Mouse (Mus musculus) gonadal fat pad, adult 2 months (tissue): ENCODE results near the gene Zfp454. TPM values are rescaled to one million over a fixed set of nuclear protein-coding genes. Genes with fewer than 3 reads are reported as not detected.
A peak's percentile ranks its signal among the peaks of the same experiment; 100 is the strongest.

Experiments
- DNase-seq: peaks from one replicate; pipeline ENCODE4 v3.0.0-alpha.2; 2012; ENCODE audit warnings: low read depth
- polyA plus RNA-seq: library from polyadenylated mRNA; depleted of rRNA; stranded (reverse); fragments of >200 nt; gene quantifications from 2 replicates; pipeline ENCODE4 v1.2.3, GENCODE M21; 2012; rRNA removed

Gene Zfp454
- 0.69 and 1.0 TPM in 2 replicates for polyA plus RNA-seq

DNA sequence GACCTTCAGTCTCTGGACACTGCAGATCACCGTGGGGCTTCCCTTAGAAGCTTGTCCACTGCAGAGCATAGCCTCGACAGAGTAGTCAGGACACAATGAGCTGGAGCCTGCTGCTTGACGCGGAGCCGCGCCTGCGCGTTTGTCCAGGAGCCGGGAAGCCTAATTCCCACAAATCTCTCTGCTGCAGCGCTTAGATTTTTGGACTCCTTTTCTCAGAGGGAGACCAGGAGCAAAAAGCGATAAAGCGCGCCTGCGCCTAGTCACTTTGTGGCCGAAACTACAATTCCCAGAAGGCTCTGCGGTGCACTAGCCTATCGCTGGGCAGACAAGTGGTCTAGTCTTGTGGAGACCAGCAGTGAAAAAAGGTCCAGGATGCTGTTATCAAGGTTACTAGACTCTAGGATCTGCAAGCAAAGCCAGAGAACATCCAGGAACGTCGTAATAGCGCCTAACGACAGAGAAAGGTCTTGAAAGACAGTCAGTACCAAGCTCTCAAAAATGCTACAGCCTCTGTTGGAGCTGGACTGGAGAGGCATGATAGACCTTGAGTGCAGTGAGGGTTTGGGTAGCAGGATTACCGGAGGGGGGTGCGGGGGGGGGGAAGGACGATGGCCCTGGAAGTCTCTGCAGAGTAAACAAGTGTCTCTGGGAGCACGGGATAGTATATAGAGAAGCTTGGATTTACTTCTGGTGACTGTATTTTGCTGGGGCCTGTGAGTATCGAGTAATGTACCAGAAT lies at the start of gene Zfp454:
Zfp454 (minus strand) TSS at position 262 of the 739 bp plus-strand sequence.
- DNase-seq, result peak; percentile 28

DNA sequence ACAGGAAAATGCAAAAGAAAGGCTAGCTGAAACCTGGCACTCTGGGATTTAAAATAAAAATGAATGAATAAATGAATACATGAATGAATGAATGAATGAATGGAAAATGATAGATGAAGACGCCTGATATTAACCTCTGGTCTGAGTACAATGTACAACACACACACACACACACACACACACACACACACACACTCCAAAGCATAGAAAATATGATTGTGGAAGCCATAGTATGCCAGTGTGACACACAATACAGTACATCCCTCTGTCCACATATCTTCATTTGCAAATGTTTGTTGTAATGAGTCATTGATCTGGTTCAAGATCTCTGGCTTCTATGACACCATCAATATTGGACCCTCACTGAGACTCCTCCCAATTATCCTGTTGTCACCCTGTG lies 44.6 kb upstream of the Zfp454 start:
- no peak for DNase-seq

DNA sequence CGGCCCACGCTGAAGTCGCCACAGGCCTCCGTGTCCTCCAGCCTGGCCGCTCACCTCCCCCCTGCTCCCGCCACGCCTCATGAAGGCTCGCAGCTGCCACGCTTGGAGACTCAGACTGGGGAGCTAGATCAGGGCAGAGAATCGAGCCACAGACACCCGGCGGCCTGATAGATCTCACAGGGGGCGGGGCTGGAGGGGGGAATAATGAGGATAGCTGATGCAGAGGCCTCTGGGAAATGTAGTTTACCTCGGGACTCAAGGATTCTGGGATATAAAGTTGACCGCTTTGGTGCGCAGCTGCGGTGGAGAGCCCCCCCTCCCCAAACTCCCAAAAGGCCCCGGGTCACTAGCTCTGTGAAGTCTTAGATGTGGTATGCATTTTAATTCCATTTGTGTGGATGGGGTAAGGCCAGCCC lies 44.0 kb upstream of the Zfp454 start, which contains the start of gene Zfp354b:
Zfp354b (minus strand) TSS at position 183 of the 416 bp plus-strand sequence.
- no peak for DNase-seq

DNA sequence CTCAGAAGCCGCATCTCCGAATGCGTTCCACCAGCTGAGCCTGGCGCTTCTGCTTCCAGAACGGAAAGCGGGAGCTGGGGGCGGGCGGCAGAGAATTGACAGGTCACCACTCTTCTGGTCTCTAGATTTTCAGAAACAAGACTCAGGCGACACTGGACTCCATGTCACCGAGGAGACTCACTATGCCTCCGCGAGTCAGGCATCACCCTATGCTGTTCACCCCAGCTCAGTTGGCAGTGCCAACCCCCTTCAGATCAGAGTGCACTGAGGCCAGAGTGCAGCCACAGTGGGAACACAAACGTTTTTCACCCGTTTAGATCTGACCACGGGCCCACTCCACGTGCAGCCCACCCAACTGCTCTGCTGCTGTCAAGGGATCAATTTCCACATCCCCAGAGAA lies 43.6 kb upstream of the Zfp454 start:
- no peak for DNase-seq

DNA sequence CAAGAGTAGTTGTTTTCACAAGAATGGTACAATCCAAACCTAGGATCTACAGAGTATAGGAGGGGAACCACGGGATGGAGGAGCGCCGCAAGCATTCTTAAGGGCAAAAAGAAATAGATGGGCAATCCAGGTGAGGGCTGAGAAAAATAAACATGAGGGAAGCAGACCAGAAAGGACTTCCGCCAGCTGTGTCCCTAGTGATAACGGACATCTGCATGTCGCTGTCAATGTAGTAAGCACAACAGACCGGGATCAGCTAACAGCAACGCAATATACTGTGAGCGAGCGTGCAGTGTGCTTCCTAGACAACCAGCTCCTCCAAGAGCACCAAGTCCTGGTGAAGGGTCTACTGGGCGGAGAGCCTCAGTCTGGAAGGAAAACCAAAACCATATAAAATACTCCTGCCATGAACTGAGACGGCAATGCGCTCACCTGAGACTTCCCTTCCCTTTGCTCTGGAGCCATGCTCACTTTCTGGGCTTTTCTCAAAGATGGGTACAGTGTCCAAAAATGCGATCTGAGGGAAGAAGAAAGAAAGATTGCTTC lies 43.1 kb upstream of the Zfp454 start:
- no peak for DNase-seq

DNA sequence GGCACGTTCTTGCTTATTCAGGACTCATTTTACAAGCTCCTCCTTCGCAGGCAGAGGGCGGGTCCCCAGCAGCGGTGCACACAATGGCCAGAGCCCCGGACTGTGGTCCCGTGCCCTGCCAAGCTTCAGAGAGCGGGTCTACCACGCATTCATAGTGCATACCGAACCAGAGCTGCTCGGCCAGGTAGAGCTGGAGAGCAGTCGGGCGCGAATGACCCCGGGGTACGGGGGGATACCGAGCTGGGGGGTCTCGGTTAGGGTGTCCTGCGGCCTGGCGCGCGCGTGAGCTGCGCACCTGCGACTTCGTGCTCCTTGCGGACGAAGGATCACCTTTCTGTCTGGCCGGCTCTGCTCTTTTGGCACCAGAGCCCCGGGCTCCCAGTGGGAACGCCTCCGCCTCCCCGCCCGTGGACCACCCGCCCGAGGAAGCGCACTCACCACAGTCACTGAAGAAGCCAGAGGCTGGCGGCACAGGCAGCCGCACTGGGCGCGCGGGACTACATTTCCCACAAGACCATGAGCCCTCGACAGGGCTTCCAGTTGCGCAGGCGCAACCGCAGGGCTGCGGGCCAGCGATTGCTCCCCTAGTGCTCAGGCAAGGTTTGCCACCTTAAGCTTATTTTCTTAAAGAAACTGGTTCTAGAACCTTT lies 28.3 kb upstream of the Zfp454 start, which contains the start of gene Zfp2:
Zfp2 (minus strand) TSS at position 495 of the 650 bp plus-strand sequence.
- DNase-seq, result no peak

DNA sequence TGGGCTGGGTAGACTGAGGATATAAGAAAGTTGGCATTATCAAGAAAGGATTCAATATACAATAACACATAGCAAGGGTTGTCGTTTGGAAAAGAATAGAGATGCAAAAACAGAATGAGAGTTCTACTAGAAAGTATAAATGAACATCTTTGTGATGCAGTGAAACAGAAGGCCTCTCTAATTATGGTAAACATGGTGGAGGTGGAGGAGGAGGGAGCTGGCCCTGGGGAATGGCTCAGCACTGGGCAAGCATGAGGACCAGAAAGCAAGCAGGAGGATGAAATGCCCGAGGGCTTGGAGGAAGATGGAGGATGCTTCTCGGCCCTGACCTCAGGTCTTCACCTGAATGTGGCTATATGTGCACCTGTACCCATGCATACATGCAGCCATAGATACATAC lies 27.0 kb upstream of the Zfp454 start:
- no peak for DNase-seq

DNA sequence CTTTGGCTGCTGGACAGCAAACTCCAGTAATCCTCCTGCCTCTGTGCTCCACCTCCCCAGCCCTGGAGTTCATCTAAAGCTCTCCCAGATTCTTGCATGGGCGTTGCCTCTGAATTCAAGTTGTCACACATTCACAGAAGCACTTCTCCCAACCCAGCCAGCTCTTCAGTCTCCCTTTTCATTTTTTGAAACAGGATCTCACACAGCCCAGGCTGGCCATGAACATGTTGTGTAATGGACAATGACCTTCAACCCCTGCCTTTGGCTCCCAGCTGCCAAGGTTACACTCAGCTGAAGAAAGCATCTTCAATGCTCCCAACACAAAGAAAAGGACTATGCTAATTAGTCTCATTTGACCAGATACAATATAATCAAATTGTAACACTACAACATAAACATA lies 25.9 kb upstream of the Zfp454 start:
- DNase-seq, result no peak

DNA sequence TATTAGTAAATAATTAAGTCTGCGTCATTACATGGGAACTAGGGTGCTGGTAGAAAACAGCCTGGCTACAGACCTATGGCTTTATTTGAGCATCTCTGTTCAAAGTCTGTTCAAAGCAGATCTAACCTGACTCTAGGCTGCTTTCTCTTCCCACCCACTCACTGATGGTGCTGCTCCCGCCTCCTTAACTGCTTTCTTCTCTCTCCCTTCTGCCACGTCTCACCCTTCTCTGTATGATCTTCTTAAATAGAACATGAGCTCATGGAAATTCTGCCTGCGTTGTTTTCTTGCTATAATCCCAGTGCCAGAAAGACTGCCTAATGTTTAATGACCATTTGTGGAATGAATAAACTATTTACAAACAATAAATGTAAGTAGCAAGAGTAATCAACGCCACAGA lies 20.7 kb upstream of the Zfp454 start:
- no peak for DNase-seq

DNA sequence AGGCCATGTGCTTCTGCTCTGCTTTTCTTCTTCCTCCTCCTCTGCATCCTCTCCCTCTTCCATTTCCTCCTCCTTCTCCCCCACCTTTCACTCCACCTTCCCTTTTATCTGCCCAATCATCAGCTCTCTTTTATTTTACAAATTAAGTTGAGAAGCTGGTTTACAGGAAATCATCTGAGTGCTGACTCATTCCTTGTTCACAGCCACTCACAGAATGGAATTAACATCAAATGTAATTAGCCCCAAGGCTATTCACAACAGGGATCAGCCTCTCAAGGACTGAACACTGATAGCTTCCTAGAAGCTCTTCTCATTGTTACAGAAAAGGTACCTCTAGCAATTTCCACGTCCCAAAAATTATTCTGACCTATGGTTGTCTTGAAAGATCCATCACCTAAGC lies 9.9 kb upstream of the Zfp454 start:
- DNase-seq, result no peak

DNA sequence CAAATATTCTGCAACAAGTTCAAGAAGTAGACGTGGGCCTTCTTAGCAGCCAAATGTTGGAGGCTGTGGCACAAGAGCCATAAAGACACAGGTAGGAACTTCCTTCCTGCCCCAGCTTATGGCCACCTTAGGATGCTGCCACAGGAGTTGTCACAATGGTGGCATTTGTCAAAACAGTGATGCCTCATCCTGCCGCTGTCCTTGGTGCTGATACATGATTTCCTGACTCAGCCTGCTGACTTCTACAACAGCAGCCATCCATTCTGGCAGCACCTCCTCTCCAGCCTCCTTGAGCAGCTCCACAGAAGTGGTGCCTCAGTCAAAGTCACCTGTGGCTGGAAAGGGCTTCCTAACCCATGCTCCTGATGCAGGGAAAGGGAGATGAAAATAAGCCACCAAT lies 5.0 kb upstream of the Zfp454 start:
- no peak for DNase-seq

DNA sequence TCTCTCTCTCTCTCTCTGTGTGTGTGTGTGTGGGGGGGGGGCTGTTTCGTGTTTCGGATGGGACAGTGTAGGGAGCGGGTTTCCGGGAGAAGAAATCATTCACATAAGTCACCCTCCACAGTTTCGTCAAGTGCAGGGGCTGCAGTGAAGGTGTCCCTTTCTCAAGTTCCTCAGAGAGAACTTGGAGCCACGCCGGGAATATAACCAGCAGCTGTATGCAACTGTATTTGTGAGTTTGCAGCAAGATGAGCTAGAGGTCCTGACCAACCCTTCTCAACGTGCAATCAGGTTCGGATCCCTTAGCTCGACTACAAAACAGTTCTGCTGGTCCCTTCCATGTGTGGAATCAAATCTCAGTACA lies 538 bp downstream of the Zfp454 start:
- DNase-seq, result no peak

DNA sequence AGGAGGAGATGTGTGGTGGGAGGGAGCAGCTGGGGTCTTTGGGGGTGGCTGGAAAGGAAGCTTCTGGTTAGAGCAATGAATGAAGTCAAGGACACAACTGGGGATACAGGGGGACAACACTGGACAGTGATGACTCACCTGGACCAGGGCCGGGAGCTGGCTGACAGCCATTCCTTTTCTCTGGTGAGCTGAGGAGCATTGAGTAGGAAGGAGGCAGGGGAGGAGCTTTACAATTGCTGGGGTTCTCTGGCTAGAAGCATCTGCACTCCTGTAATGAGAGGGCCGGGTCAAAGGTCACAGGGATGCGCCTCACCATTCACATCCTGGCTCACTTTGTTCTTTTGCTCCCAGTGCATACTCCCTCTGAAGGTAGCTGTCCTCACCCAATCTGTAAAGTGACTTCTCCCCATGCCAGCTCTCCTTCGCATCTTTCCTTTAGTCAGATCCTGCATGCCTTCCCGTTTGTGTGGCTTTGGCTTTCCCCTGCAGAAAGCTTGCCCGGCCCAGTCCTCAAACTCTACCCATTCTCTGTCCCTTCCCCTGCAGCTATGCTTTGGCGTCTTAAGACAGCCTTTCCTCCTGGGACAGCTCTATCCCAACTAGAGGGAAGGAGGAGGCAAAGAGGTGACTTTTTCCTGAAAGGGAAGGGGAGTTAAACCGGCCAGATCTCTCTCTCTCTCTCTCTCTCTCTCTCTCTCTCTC lies 1.1 kb downstream of the Zfp454 start:
- no peak for DNase-seq

DNA sequence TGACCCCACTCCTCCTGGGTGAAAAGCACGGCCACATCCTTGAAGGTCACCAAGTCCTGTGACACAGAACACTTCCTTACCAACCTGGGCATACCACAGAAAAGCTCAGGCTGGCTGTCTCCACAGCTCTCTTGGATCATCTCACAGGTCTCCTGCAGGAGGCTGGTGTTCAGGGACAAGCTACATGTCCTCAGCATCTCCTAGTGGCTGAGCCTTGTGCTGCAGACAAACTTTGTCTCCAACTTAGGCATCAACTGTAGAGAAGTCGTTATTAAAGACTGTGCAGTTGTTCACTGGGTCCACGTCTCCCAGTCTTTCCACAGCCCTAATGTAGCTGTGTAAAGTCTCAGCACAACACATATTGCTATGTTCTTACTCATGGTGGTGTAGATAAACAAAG lies 3.7 kb downstream of the Zfp454 start:
- no peak for DNase-seq

DNA sequence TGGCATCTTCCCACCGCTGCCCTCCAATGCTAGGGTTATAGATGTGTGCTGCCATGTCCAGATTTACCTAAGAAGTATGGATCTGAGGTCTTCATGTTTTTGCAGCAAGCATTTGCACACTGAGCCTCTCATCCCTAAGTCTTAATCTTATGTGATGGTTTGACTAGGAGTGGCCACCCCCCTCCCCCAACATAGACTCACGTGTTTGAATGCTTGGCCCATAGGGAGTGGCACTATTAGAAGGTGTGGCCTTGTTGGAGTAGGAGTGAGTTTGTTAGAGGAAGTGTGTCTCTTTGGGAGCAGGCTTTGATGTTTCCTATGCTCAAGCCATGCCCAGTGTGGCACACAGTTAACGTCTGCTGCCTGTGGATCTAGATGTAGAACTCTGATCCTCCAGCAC lies 8.8 kb downstream of the Zfp454 start:
- no peak for DNase-seq

DNA sequence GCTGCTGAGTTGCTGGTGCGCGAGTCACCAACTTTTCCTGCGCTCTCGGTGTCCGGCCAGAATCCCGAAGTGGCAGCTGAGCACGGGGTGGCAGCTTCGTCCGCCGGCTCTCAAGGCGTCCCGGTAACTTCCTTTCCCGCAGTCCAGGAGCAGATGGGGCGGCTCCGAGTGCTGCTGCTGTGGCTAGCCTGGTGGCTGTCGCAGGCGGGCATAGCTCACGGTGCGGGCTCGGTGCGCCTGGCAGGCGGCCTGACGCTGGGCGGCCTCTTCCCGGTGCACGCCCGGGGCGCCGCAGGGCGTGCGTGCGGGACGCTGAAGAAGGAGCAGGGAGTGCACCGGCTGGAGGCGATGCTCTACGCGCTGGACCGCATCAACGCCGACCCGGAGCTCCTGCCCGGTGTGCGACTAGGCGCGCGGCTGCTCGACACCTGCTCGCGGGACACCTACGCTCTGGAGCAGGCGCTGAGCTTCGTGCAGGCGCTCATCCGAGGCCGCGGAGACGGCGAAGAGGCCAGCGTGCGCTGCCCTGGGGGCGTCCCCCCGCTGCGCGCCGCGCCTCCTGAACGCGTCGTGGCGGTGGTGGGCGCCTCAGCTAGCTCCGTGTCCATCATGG lies 36.4 kb downstream of the Zfp454 start:
- no peak for DNase-seq

DNA sequence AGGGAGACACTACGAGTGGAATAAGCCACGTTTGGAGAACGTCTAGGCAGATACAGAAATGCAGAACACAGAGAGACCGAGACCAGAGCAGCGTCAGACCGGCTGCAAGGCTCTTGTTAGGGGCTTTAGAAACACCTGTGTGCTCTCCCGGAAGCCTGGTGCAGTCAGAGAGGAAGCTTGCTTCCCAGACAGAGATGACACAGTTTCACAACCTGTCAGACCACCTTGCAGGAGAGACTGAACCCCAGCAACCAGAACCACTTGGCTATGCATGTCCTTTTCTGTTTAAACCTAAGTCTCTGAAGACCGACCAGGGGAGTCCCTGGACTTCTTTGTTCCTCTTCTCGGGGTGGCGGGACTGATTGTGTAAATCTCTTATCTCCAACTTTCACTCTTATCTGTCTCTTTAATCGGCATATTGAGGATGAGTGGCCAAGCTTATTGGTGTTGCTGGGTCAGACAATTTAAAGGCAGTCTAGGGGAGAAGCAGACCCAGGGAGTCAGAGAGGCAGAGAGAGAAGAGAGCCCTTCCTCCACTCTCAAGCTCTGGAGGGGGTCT lies 37.2 kb downstream of the Zfp454 start, which contains the start of gene Grm6:
Grm6 (plus strand) TSS at position 509 of the 559 bp plus-strand sequence.
- DNase-seq, result no peak

DNA sequence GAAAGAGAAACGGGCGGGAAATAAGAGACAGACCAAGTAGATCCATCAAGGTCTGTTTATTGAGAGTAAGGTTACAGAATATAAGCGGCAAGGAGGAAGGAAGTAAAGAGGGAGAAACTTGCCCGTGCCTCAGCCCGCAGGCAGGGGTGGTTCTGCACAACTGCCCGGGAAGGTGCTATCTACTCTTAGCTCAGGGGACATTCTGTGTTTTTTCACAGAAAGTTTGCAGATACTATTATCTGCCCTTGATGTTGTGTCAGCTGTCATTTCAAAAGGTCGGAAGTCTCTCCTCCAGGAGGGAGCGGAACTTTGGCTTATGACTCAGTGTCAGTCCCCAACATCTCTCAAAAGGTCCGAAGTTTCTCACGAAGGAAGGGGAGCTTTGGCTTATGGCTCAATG lies 38.1 kb downstream of the Zfp454 start:
- DNase-seq, result no peak

DNA sequence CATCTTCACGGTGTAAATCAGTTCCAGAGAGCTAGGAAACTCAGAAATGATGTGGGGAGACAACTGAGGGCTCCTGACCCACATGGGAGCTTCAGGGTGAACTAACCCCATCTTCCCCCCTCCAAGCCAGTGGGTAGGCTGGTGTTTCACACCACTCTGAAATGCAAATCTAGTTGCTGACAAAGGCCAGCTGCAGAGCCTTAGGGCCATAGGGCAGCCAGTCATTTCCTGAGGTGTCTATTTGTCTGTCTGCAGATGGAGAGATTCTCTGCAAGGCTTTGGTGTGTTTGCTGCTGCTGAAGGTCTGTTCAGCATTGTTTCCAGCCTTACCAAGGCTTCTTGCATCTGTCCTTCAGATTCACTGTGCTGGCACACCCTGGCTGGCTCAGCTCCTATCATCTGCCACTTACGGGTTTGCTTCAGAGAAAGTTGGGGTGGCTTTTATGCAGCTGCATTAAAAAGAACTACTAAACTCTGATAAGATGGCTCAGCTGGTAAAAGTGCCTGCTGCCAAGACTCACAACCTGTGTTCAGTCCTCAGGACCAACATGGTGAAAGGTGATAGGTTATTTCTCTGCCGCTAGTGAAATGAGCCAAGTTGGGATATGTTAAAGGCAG lies 38.8 kb downstream of the Zfp454 start:
- no peak for DNase-seq

DNA sequence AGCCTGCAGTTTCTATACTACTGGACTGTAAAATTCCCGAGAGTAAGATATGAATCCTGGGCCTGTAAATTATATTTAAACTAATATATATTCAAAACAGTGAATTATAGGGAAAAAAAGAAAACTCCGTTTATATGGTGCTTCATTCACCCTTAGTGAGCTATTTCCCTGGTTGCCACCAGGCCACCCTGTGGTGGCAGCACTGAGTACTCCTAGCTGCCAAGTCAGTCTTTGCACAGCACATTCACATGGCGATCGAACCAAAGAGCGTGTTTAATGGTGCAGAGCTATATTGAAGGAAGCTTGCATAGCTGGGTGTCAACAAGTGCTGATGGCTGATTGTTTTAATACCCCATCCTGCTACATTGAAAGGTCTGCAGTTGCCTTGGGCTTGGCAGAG lies 40.4 kb downstream of the Zfp454 start:
- no peak for DNase-seq

DNA sequence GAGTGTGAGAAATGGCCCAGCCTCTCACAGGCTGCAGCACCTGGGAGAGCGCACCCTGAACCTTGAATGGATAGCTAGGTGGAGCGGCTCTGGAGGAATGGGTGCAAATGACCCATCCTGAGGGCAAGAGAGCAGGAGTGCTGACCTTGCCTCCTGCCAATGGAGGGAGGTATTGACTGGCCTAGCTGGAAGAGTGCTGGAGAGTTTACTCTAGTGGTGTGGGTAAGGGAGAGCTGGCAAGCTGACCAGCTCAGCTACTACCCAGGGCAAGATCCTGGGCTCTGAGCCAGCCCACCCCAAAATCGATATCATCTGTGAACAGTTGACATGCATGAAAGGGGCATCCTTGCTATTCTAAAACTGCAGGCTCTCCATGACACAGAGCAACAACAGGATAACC lies 41.5 kb downstream of the Zfp454 start:
- no peak for DNase-seq
